ENCODE assay signal across 28 mouse cellular contexts in genomic region chr10:75232612-75233155, GRCm38 (mm10). TPM values are rescaled to one million over a fixed set of nuclear protein-coding genes. Genes with fewer than 3 reads are reported as not detected.
DNase-seq lines count a peak whose midpoint lies in the region; ATAC-seq and TF ChIP-seq lines count a peak whose summit lies in the region.
"Had no signal": no experiment of that assay in that cellular context is flagged by ENCODE, and none has a peak within 500 bp of the region (broad histone marks: within the 10 kb centered on the region; RNA-seq: fewer than 3 reads in every experiment).

No protein-coding gene starts in this region.

- DNase-seq in lung, postnatal 0 days (ENCODE audit: low spot score), result no peak
- DNase-seq in lung, postnatal 10 days, result no peak
- DNase-seq in gonadal fat pad, adult 2 months (ENCODE audit: low read depth), result peak; percentile 61
- DNase-seq in left cerebral cortex, adult 18-20 months (ENCODE audit: low spot score in 2 of 2), result no peak
- no peak for DNase-seq in spleen, adult 18-20 months
- DNase-seq: adrenal gland, adult 2 months; adrenal gland, postnatal 14 days; B cell, adult 2 months; cerebellum, adult 11 months; cerebellum, adult 2 months; cerebellum, adult 9-11 months; cerebellum, postnatal 25 days; gastrocnemius, postnatal 25 days; heart, postnatal 10 days; heart, postnatal 36 days had no signal

- H3K27ac ChIP-seq in intestine, postnatal 0 days (ENCODE audit: low read depth, low read length), result peak overlapping the region; percentile 73; the same call in 1 of the 2 replicates
- no peak overlapping the region for H3K27ac ChIP-seq in intestine, embryonic 16.5 days (ENCODE audit: low read length)
- no peak overlapping the region for H3K27ac ChIP-seq in lung, postnatal 0 days (ENCODE audit: low read length)
- H3K27ac ChIP-seq: embryonic facial prominence, embryonic 12.5 days; embryonic facial prominence, embryonic 15.5 days; forebrain, embryonic 15.5 days; heart, embryonic 15.5 days; hindbrain, embryonic 10.5 days; hindbrain, embryonic 13.5 days had no signal

- no peak for TF ChIP-seq EP300 in lung, postnatal 0 days (IDR thresholded peaks at IDR 0.05)

- no peaks in the 10 kb centered on the region for H3K9me3 ChIP-seq in intestine, postnatal 0 days (ENCODE audit: control insufficient read depth)
- no peaks in the 10 kb centered on the region for H3K9me3 ChIP-seq in intestine, embryonic 16.5 days (ENCODE audit: control insufficient read depth, low read length)
- no peaks in the 10 kb centered on the region for H3K9me3 ChIP-seq in lung, postnatal 0 days (ENCODE audit: low read length)
- H3K9me3 ChIP-seq: embryonic facial prominence, embryonic 12.5 days; embryonic facial prominence, embryonic 15.5 days; forebrain, embryonic 15.5 days; G1E; heart, embryonic 12.5 days; heart, embryonic 15.5 days; hindbrain, embryonic 10.5 days; hindbrain, embryonic 13.5 days had no signal

- WGBS in intestine, postnatal 0 days, result 89% methylated on average over 4 of the region's 4 CpGs
- WGBS in intestine, embryonic 16.5 days, result 94% methylated on average over 4 of the region's 4 CpGs
- 85% methylated on average over 4 of the region's 4 CpGs for WGBS in lung, postnatal 0 days

- no peak for TF ChIP-seq CTCF in intestine, postnatal 0 days (IDR thresholded peaks at IDR 0.05; ENCODE audit: low read depth)
- TF ChIP-seq CTCF in lung, postnatal 0 days (IDR thresholded peaks at IDR 0.05), result no peak

- H3K4me3 ChIP-seq in intestine, postnatal 0 days (ENCODE audit: low read depth, low read length), result no peak overlapping the region
- H3K4me3 ChIP-seq in intestine, embryonic 16.5 days (ENCODE audit: low read length), result no peak overlapping the region
- H3K4me3 ChIP-seq in lung, postnatal 0 days (ENCODE audit: low read depth, low read length), result no peak overlapping the region
- H3K4me3 ChIP-seq: embryonic facial prominence, embryonic 12.5 days; embryonic facial prominence, embryonic 15.5 days; forebrain, embryonic 15.5 days; heart, embryonic 12.5 days; heart, embryonic 15.5 days; hindbrain, embryonic 10.5 days; hindbrain, embryonic 13.5 days had no signal

- ATAC-seq in intestine, postnatal 0 days, result peak; percentile 67
- no peak for ATAC-seq in intestine, embryonic 16.5 days
- peak; percentile 52 for ATAC-seq in lung, postnatal 0 days
- ATAC-seq: hindbrain, embryonic 16.5 days; Patski had no signal

- H3K36me3 ChIP-seq in intestine, postnatal 0 days (ENCODE audit: control insufficient read depth, insufficient read depth), result peaks cover 26% of the 10 kb centered on the region
- H3K36me3 ChIP-seq in intestine, embryonic 16.5 days (ENCODE audit: control insufficient read depth, insufficient read depth, low read length), result 0 out of 2 replicates have a peak, but pooled peaks cover 6% of the 10 kb centered on the region
- H3K36me3 ChIP-seq in lung, postnatal 0 days (ENCODE audit: insufficient read depth, low read length), result no peaks in the 10 kb centered on the region; the same call in 1 of the 2 replicates

- no peaks in the 10 kb centered on the region for H3K27me3 ChIP-seq in intestine, postnatal 0 days (replicated peaks; ENCODE audit: control insufficient read depth, insufficient read depth, low read length)
- no peaks in the 10 kb centered on the region for H3K27me3 ChIP-seq in intestine, embryonic 16.5 days (replicated peaks; ENCODE audit: control insufficient read depth, insufficient read depth, low read length)
- H3K27me3 ChIP-seq in lung, postnatal 0 days (replicated peaks; ENCODE audit: insufficient read depth, low read length), result no peaks in the 10 kb centered on the region
- H3K27me3 ChIP-seq: CH12.LX; embryonic facial prominence, embryonic 12.5 days; embryonic facial prominence, embryonic 15.5 days; forebrain, embryonic 15.5 days; heart, embryonic 12.5 days; heart, embryonic 15.5 days; hindbrain, embryonic 13.5 days; Patski had no signal

- H3K9ac ChIP-seq in intestine, postnatal 0 days (ENCODE audit: low read depth, low read length), result no peak overlapping the region
- H3K9ac ChIP-seq in intestine, embryonic 16.5 days (ENCODE audit: low read depth, low read length), result no peak overlapping the region
- H3K9ac ChIP-seq in lung, postnatal 0 days (replicated peaks; ENCODE audit: low read depth), result no peak overlapping the region
- H3K9ac ChIP-seq: embryonic facial prominence, embryonic 12.5 days; embryonic facial prominence, embryonic 15.5 days; forebrain, embryonic 15.5 days; heart, embryonic 12.5 days; heart, embryonic 15.5 days; hindbrain, embryonic 13.5 days had no signal

- H3K4me2 ChIP-seq in intestine, postnatal 0 days (replicated peaks; ENCODE audit: low read depth), result no peak overlapping the region
- H3K4me2 ChIP-seq in intestine, embryonic 16.5 days (ENCODE audit: low read depth, low read length), result no peak overlapping the region
- no peak overlapping the region for H3K4me2 ChIP-seq in lung, postnatal 0 days (replicated peaks; ENCODE audit: low read depth, low read length)
- H3K4me2 ChIP-seq: embryonic facial prominence, embryonic 12.5 days; embryonic facial prominence, embryonic 15.5 days; forebrain, embryonic 15.5 days; heart, embryonic 12.5 days; heart, embryonic 15.5 days; hindbrain, embryonic 13.5 days had no signal

- H3K4me1 ChIP-seq in intestine, postnatal 0 days (replicated peaks; ENCODE audit: control insufficient read depth, insufficient read depth, low read length), result no peaks in the 10 kb centered on the region
- no peaks in the 10 kb centered on the region; the same call in 1 of the 2 replicates for H3K4me1 ChIP-seq in intestine, embryonic 16.5 days (ENCODE audit: control insufficient read depth, insufficient read depth, low read length)
- no peaks in the 10 kb centered on the region for H3K4me1 ChIP-seq in lung, postnatal 0 days (ENCODE audit: insufficient read depth, low read depth, low read length)
- H3K4me1 ChIP-seq: embryonic facial prominence, embryonic 12.5 days; heart, embryonic 15.5 days; hindbrain, embryonic 10.5 days; hindbrain, embryonic 13.5 days had no signal

RNA-seq across cellular contexts. Expression of gene Specc1l, which starts 20.8 kb away (rescaled TPM):
- polyA plus RNA-seq in intestine, postnatal 0 days (2015; fragmentation: Nextera tagmentation; extraction: Ambion mirVana), result 13.0 and 14.2 TPM in 2 replicates
- polyA plus RNA-seq in intestine, embryonic 16.5 days (2015; fragmentation: Nextera tagmentation; extraction: Ambion mirVana), result 22.1 and 23.1 TPM in 2 replicates
- 39.0 and 40.3 TPM in 2 replicates for polyA plus RNA-seq in lung, postnatal 0 days (2015; fragmentation: Nextera tagmentation; extraction: Ambion mirVana)
- polyA plus RNA-seq in gonadal fat pad, adult 2 months (2012; rRNA removed), result 19.2 and 20.0 TPM in 2 replicates
- 10 to 100 TPM; 36.4 to 42.3 TPM for total RNA-seq in left cerebral cortex, adult 18-20 months (2021)
